Mouse (Mus musculus) lung, postnatal 0 days (tissue): ENCODE measurements at regions not wholly inside any gene's neighbourhood (a gene's known extent, or its start where the extent isn't known, plus 50 kb on each side); places are given as distances from the start of the nearest gene placed in this dataset.

Source experiments
- CTCF ChIP-seq: IDR thresholded peaks from 2 replicates; pipeline ENCODE4 v1.5.1; 2016; ENCODE audit warnings: antibody characterized with exemption, mild to moderate bottlenecking
- EP300 ChIP-seq: IDR thresholded peaks from 2 replicates; pipeline ENCODE4 v1.6.1; 2016; ENCODE audit warnings: antibody characterized with exemption, mild to moderate bottlenecking, control low read depth

GRCm38 (mm10) chr1:98667887-98668286 lies 247.0 kb downstream of the Slco6d1 start:
- TF ChIP-seq EP300 (no peak), CTCF (no peak)
